Mouse (Mus musculus) embryo, embryonic 9.5 days (tissue): ENCODE measurements around the gene Vmn2r82.
A peak's percentile ranks its signal among the peaks of the same experiment; 100 is the strongest.
"Not testable (repeated sequence)": the region's sequence is repeated elsewhere in the genome, so short reads cannot be mapped to it uniquely, and the experiment has no call there.

Experiments used
- DNase-seq: peaks from one replicate; pipeline ENCODE4 v3.0.0-alpha.2; 2017; ENCODE audit errors: extremely low spot score

Gene Vmn2r82

GRCm38 (mm10) chr10:79356220-79356619, at the start of gene Vmn2r82:
Vmn2r82 (plus strand) TSS chr10:79356520.
- DNase-seq: not testable (repeated sequence)

- peak; percentile 45 for DNase-seq
These were observed 34.1 kb upstream of the Vmn2r82 start for GRCm38 (mm10) chr10:79322033-79322736.

- DNase-seq: no peak
These were observed 33.6 kb upstream of the Vmn2r82 start for GRCm38 (mm10) chr10:79322737-79323086.

GRCm38 (mm10) chr10:79399946-79400700, 43.8 kb downstream of the Vmn2r82 start:
- DNase-seq: not testable (repeated sequence)

GRCm38 (mm10) chr10:79417142-79417771, 60.9 kb downstream of the Vmn2r82 start:
- no peak for DNase-seq

- DNase-seq: not testable (repeated sequence)
These were observed 61.5 kb downstream of the Vmn2r82 start for GRCm38 (mm10) chr10:79417772-79418170.

GRCm38 (mm10) chr10:79435141-79435820, 79.0 kb downstream of the Vmn2r82 start:
- DNase-seq: not testable (repeated sequence)
